Mouse (Mus musculus): ENCODE measurements around the gene Adgrv1. TPM values are rescaled to one million over a fixed set of nuclear protein-coding genes. Genes with fewer than 3 reads are reported as not detected.

The Adgrv1 gene
- polyA plus RNA-seq, 1 experiment from 2014 or later = 16.6 TPM

DNA sequence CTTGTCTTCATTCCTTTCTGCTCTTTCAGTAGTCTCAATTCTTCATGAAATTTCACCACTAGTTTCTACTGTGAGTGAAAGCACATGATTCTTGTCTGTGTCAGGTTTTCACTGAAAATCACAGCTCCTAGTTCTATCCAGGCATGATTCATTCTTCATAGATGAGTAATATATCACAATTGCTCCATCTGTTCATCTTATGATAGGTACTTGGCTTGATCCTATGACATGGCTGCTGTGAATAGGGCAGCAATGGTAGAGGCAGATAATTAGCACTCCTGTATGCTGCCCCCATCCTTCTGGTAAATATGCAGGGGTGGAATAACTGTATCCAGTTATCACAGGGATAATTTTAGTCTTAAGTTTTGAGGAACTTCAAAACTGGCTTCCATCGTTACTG lies 368.5 kb downstream of the Adgrv1 start:
- WGBS = 88% methylated on average over 1 of the region's 1 CpGs
- Histone ChIP-seq H3K9me3 (no peaks in the 10 kb centered on the region), H3K4me1 (replicated peaks) (no peaks in the 10 kb centered on the region), H3K27ac (replicated peaks) (no peak overlapping the region), H3K36me3 (no peaks in the 10 kb centered on the region), H3K27me3 (no peaks in the 10 kb centered on the region), H3K4me3 (no peak overlapping the region), H3K4me2 (no peak overlapping the region), H3K9ac (no peak overlapping the region)
- no peak for ATAC-seq (ENCODE audit: low read depth)

DNA sequence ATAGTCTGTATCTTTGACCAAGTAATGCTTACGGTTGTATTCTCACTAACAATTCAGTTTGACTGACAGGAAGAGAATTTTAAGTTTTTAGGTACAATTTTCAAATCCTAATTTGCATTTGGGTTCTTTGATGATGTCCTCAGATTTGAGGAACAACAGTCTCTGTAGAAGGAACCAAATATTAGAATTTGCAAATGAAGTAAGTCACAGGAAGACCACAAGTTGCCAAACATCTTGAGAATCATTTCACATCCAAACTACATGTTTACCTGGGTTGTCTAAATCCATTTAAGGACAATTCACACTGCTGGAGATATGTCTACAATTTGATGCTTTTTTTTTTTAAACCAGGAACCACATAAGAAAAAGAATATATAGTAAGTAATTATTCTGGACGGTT lies 391.8 kb downstream of the Adgrv1 start:
- H3K9me3 ChIP-seq = no peaks in the 10 kb centered on the region
- H3K4me2 ChIP-seq = no peak overlapping the region
- H3K4me3 ChIP-seq = no peak overlapping the region
- ATAC-seq (ENCODE audit: low read depth) = no peak
- H3K27ac ChIP-seq (replicated peaks) = no peak overlapping the region
- 96% methylated on average over 2 of the region's 2 CpGs for WGBS
- H3K4me1 ChIP-seq (replicated peaks) = no peaks in the 10 kb centered on the region
- H3K36me3 ChIP-seq = no peaks in the 10 kb centered on the region
- H3K9ac ChIP-seq = no peak overlapping the region
- no peaks in the 10 kb centered on the region for H3K27me3 ChIP-seq

DNA sequence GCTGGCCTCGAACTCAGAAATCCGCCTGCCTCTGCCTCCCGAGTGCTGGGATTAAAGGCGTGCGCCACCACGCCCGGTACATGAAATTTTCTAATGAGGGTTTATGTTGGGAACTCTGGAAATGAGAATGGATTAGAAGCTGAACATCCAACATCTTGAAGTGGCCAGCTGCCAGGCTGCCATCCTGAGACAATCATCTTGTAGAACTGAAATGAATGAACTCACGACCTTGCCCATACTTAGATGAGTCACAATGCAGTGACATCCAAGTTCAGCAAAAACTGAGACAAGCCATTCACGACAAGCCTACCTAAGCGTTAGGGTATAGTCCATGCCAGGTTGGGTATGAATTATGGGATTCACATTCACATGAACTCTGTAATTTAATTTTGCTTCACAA lies 393.1 kb downstream of the Adgrv1 start:
- Histone ChIP-seq H3K27ac (replicated peaks) (no peak overlapping the region), H3K4me1 (replicated peaks) (no peaks in the 10 kb centered on the region), H3K27me3 (no peaks in the 10 kb centered on the region), H3K9ac (no peak overlapping the region), H3K4me3 (no peak overlapping the region), H3K9me3 (no peaks in the 10 kb centered on the region), H3K36me3 (no peaks in the 10 kb centered on the region), H3K4me2 (no peak overlapping the region)
- WGBS = 95% methylated on average over 10 of the region's 10 CpGs
- ATAC-seq (ENCODE audit: low read depth) = no peak

DNA sequence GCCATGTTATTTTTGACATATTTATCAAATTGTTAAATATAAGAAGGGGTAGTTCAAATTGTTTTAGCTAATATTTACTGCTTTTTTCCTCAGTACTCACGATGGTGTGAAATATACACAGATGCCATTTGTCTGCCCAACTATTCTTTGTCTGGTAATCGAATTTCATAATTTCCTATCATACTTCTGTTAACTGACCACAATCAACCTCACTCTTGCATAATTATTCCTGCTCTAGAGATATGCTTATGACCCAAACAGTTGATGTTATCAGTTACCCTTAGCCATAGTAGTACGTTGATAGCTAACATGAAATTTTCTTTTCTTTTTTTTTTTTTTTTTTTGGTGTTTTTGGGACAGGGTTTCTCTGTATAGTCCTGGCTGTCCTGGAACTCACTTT lies 393.5 kb downstream of the Adgrv1 start:
- Histone ChIP-seq H3K9ac (no peak overlapping the region), H3K4me2 (no peak overlapping the region), H3K36me3 (no peaks in the 10 kb centered on the region), H3K4me1 (replicated peaks) (0 out of 2 replicates have a peak, but pooled peaks cover 3% of the 10 kb centered on the region), H3K4me3 (no peak overlapping the region), H3K9me3 (no peaks in the 10 kb centered on the region), H3K27ac (replicated peaks) (no peak overlapping the region), H3K27me3 (no peaks in the 10 kb centered on the region)
- 96% methylated on average over 3 of the region's 3 CpGs for WGBS
- no peak for ATAC-seq (ENCODE audit: low read depth)

DNA sequence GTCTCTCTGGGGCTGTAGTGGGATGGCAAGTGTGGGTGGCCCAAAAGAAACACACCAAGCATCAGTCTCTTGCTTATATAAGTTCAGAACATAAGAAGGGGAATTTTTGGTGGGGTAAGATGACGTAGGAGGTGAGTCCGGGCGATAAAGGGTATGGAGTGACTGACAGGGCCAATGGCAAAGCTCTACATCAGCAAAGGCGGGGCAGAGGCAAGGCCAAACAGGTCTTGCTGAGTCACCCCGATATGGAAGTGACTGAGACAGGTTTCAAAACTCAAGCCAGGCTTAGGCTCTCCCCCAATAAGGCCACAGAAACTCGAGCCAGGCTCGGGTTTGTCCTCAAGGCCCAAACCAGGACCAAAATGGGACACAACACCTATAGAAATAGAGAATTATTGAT lies 394.1 kb downstream of the Adgrv1 start:
- Histone ChIP-seq H3K9me3 (no peaks in the 10 kb centered on the region), H3K4me3 (no peak overlapping the region), H3K27ac (replicated peaks) (no peak overlapping the region), H3K9ac (no peak overlapping the region), H3K36me3 (no peaks in the 10 kb centered on the region), H3K27me3 (no peaks in the 10 kb centered on the region), H3K4me1 (replicated peaks) (0 out of 2 replicates have a peak, but pooled peaks cover 3% of the 10 kb centered on the region), H3K4me2 (no peak overlapping the region)
- 91% methylated on average over 7 of the region's 7 CpGs for WGBS
- ATAC-seq (ENCODE audit: low read depth) = no peak

DNA sequence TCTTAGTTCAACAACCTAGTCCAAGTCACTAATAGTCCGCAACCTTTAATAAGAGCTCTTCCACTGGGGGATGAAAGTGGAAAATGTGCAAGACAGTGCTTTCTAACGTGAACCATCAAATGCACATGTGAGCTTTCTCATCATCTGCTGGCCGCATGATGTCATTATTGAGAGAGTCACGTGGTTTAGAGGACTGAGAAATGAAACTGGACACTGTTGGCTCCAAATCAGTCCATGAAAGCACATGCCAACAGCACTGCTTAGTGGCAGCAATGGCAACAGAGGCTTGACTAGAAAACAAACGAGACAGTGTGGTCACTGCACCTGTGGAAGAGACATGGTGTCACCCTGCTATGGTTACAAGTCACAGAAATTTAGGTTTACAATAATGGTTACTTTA lies 395.0 kb downstream of the Adgrv1 start:
- H3K4me1 ChIP-seq (replicated peaks) = 0 out of 2 replicates have a peak, but pooled peaks cover 3% of the 10 kb centered on the region
- WGBS = 89% methylated on average over 5 of the region's 5 CpGs
- H3K4me3 ChIP-seq = no peak overlapping the region
- no peak overlapping the region for H3K27ac ChIP-seq (replicated peaks)
- H3K9ac ChIP-seq = no peak overlapping the region
- H3K27me3 ChIP-seq = no peaks in the 10 kb centered on the region
- no peaks in the 10 kb centered on the region for H3K9me3 ChIP-seq
- no peak for ATAC-seq (ENCODE audit: low read depth)
- H3K4me2 ChIP-seq = no peak overlapping the region
- H3K36me3 ChIP-seq = no peaks in the 10 kb centered on the region

DNA sequence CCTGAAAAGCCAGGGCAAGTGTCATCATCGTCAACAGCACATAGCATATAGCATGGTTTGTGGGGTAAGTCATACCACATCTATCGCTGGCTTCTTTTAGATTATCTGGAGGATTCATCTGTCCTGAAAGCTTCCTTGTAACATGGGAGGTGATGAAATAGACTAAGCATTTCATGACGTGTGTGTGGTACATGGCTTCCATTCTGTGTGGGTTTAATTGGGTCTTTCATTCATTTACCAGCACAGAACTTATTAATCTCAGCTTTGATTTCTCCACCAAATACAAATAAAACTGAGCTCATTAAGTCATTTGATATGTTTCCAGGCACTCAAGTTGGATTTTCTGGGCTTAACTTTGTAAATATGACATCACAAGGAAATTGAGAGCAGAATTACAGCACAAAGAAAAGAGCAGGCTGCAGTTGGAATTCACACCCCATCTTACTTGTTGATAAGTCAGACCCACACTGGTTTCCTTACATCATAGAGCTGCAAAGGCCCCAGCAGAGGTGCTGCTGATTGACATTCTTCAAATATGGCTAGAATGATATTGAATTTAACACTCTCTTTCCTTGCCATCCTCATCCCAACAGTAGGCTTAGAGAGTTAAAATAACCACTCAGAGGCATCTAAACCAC lies 396.1 kb downstream of the Adgrv1 start:
- Histone ChIP-seq H3K27ac (replicated peaks) (no peak overlapping the region), H3K27me3 (no peaks in the 10 kb centered on the region), H3K4me3 (no peak overlapping the region), H3K4me2 (no peak overlapping the region), H3K36me3 (no peaks in the 10 kb centered on the region), H3K9me3 (no peaks in the 10 kb centered on the region), H3K4me1 (replicated peaks) (0 out of 2 replicates have a peak, but pooled peaks cover 3% of the 10 kb centered on the region), H3K9ac (no peak overlapping the region)
- 87% methylated on average over 3 of the region's 3 CpGs for WGBS
- no peak for ATAC-seq (ENCODE audit: low read depth)

DNA sequence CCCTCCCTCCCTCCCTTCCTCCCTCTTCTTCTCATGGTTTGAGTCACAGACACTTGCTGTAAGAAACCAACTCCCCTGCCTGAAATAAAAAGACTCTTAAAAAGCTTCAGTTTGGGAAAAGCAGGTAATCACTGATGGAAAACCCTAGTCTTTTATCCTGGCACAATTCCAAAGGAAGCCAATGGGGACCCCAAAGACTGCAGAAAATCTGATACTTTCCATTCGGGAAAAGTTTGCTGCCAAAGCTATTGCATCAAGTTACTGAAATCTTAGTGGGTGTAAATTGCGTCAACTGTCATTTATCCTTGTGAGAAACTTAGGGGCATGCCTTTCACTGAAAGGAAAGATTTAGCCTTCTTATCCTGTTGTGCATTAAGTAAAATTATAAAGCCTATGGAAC lies 398.9 kb downstream of the Adgrv1 start:
- no peaks in the 10 kb centered on the region for H3K27me3 ChIP-seq
- WGBS = 81% methylated on average over 2 of the region's 2 CpGs
- 0 out of 2 replicates have a peak, but pooled peaks cover 3% of the 10 kb centered on the region for H3K4me1 ChIP-seq (replicated peaks)
- H3K9ac ChIP-seq = no peak overlapping the region
- H3K4me3 ChIP-seq = no peak overlapping the region
- no peaks in the 10 kb centered on the region for H3K9me3 ChIP-seq
- ATAC-seq (ENCODE audit: low read depth) = no peak
- no peak overlapping the region for H3K27ac ChIP-seq (replicated peaks)
- no peaks in the 10 kb centered on the region for H3K36me3 ChIP-seq
- no peak overlapping the region for H3K4me2 ChIP-seq

DNA sequence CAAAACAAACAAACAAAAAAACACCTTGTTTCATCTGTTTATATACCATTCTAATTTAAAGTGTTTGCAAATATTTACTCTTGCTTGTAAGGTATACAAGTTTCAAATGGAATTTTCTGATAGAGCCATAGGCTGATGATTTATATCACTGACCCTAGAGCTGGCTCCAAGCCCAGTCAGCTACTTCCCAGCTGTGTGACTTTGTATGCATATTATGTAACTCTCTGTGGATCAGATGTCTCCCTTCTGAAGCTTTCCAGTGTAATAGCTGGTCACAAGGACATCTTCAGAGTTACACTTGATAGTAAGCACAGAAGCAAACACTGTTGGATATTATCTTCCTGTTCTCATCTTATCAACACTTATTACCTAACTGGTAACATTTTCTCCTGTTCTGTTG lies 400.1 kb downstream of the Adgrv1 start:
- Histone ChIP-seq H3K9ac (no peak overlapping the region), H3K9me3 (no peaks in the 10 kb centered on the region), H3K4me1 (replicated peaks) (0 out of 2 replicates have a peak, but pooled peaks cover 3% of the 10 kb centered on the region), H3K27ac (replicated peaks) (no peak overlapping the region), H3K27me3 (no peaks in the 10 kb centered on the region), H3K4me2 (no peak overlapping the region), H3K4me3 (no peak overlapping the region), H3K36me3 (no peaks in the 10 kb centered on the region)
- no peak for ATAC-seq (ENCODE audit: low read depth)

DNA sequence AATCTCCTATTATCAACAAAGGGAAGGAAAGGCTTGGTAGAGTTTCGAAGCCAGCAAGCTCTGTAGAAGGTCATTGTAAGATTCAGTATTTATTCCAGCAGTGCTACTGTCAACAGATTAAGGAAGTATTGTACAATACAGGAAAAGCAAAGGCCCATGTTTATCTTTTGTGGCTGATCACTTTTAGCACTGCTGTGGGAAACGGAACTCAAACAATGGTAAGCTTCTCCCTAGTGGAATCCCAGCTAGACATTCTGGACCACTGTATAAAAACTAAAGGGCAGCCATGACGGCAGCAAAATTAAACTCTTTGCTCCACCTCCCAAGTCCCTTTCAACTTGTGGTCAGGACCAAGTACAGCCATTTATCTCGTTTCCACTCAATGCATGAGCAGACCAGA lies 402.8 kb downstream of the Adgrv1 start:
- Histone ChIP-seq H3K9ac (no peak overlapping the region), H3K27me3 (no peaks in the 10 kb centered on the region), H3K4me3 (no peak overlapping the region), H3K4me1 (replicated peaks) (0 out of 2 replicates have a peak, but pooled peaks cover 3% of the 10 kb centered on the region), H3K4me2 (no peak overlapping the region), H3K27ac (replicated peaks) (no peak overlapping the region), H3K9me3 (no peaks in the 10 kb centered on the region), H3K36me3 (no peaks in the 10 kb centered on the region)
- WGBS = 81% methylated on average over 4 of the region's 4 CpGs
- ATAC-seq (ENCODE audit: low read depth) = no peak

DNA sequence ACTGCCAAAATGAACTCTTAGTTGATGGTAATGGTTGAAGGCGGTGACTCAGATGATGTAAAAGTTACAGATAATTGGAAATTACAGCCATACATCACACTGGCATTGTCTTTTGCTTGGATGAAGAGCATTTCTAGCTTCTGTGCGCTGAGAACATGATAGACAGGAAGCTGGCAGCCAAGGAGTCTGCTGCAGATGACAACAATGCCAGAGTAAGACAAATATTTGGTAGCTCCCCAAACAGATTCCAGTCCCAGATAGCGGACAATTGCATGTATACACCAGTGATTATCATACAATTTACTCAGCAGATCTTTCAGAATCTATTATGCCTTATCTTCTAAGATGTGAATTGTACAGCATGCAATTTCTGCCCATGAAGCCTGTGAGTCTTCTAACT lies 409.2 kb downstream of the Adgrv1 start:
- no peaks in the 10 kb centered on the region for H3K4me1 ChIP-seq (replicated peaks)
- no peak for ATAC-seq (ENCODE audit: low read depth)
- 88% methylated on average over 3 of the region's 3 CpGs for WGBS
- no peak overlapping the region for H3K27ac ChIP-seq (replicated peaks)
- H3K27me3 ChIP-seq = no peaks in the 10 kb centered on the region
- no peaks in the 10 kb centered on the region for H3K9me3 ChIP-seq
- no peak overlapping the region for H3K4me2 ChIP-seq
- H3K4me3 ChIP-seq = no peak overlapping the region
- no peak overlapping the region for H3K9ac ChIP-seq
- no peaks in the 10 kb centered on the region for H3K36me3 ChIP-seq

DNA sequence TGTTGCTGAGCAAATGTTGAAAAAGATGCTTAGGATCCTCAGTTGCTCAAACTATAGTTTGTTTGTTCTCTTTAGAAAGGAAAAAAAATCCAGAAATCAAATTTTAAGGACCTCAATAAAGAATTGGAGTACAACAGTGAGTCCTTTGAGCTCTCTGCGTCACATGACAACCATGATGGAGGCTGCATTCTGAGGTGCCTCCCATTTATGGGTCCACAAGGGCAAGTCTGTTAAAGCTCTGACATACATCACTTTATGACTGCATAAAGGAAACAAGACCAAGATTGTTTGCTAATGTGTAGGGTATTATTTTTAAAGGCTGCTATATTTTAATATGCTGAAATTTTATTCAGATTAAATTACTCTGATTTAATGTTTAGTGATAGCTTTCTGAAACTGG lies 410.6 kb downstream of the Adgrv1 start:
- no peak for ATAC-seq (ENCODE audit: low read depth)
- WGBS = 69% methylated on average over 1 of the region's 1 CpGs
- Histone ChIP-seq H3K4me3 (no peak overlapping the region), H3K27me3 (no peaks in the 10 kb centered on the region), H3K9me3 (no peaks in the 10 kb centered on the region), H3K4me2 (no peak overlapping the region), H3K36me3 (no peaks in the 10 kb centered on the region), H3K27ac (replicated peaks) (no peak overlapping the region), H3K9ac (no peak overlapping the region), H3K4me1 (replicated peaks) (no peaks in the 10 kb centered on the region)

DNA sequence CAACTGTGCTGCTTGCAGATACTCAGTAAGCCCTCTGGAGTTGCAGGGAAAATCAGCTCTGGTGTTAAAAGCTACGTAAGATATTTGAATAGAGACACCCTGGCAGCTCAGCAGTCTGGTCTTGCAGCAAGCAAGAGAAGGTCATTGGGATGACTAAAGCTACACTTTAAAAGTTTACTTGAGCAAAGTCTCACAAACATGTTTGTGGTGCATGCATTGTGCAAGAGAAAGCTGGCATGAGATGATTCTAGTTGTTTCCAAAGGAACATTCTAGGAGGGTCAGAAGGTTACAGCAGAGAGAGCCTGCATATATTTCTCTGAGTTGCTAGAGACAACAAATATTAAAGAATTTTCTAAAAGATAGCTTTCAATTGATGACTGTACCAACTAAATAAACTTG lies 421.5 kb downstream of the Adgrv1 start:
- 62% methylated on average over 1 of the region's 1 CpGs for WGBS
- no peak for ATAC-seq (ENCODE audit: low read depth)
- no peak overlapping the region for H3K4me2 ChIP-seq

More for the DNA sequence above, 421.5 kb downstream of the Adgrv1 start:
- no peak overlapping the region for H3K9ac ChIP-seq
- H3K27me3 ChIP-seq = no peaks in the 10 kb centered on the region
- H3K27ac ChIP-seq (replicated peaks) = no peak overlapping the region
- 0 out of 2 replicates have a peak, but pooled peaks cover 8% of the 10 kb centered on the region for H3K9me3 ChIP-seq
- H3K36me3 ChIP-seq = peaks cover 1% of the 10 kb centered on the region; the same call in 1 of the 2 replicates
- no peak overlapping the region for H3K4me3 ChIP-seq
- no peaks in the 10 kb centered on the region for H3K4me1 ChIP-seq (replicated peaks)

Measured in neural tube, embryonic 13.5 days (tissue).